Mouse (Mus musculus): ENCODE results near the gene Rps19bp1. TPM values are rescaled to one million over a fixed set of nuclear protein-coding genes. Genes with fewer than 3 reads are reported as not detected.

Gene Rps19bp1
- polyA plus RNA-seq, 1 experiment from 2014 or later, result 63.8 TPM

DNA sequence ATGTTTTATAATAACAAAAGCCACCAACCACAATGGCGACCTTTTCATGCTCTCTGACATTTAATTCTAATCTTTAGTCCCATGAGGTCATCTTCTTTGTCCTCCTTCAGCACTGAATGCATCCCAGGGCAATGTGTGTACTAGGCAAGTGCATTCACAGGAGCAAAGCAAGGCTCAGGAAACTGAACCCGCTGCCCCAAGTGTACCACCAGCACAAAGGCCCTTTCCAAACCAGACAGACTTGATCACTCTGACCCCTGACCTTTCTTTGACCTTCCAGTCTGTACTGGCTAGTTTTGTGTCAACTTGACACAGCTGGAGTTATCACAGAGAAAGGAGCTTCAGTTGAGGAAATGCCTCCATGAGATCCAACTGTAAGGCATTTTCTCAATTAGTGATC is 31.8 kb downstream of the Rps19bp1 start:
- ATAC-seq, result no peak
- Histone ChIP-seq H3K27ac (no peak overlapping the region), H3K9me3 (replicated peaks) (no peaks in the 10 kb centered on the region), H3K36me3 (ENCODE audit: poor library complexity, severe bottlenecking) (peaks cover 19% of the 10 kb centered on the region), H3K4me2 (no peak overlapping the region), H3K4me1 (peaks cover 22% of the 10 kb centered on the region), H3K9ac (no peak overlapping the region), H3K4me3 (no peak overlapping the region), H3K27me3 (no peaks in the 10 kb centered on the region)
- WGBS, result 51% methylated on average over 2 of the region's 2 CpGs

DNA sequence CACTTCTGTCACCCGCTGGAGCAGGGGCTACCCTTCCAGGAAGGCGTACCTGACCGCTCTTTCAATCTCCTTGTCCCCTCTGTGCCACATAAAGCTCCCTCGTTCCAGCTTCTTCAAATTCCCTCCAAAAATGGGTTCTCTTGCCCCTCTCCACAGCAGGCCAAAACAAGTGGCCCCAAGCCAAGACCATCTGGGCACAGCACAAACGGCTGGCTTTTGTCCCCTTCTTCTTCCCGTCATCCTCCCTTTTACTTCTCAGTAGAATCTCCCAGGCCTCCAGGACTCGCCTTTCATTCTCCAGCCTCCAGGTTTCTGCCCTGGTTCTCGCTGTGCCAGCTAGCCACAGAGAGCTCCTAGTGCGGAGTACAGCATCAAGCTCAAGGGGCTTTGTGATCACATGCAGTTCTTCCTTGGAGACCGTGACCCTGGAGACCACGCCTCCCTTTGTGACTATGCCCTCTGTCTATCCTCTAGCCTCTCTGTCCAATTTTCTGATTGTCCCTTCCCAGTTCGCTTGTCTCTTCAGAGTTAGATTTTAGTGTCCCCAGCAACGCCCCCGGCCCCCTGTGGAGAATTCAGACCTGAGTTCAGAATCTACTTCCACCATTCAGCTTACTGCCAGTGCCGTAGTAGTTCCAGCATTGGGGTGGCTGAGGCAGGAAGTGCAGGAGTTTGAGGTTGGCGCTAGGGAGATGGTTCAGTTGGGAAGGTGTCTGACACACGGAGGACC is 35.9 kb downstream of the Rps19bp1 start:
- Histone ChIP-seq H3K4me2 (no peak overlapping the region), H3K27ac (no peak overlapping the region; the same call in 1 of the 2 replicates), H3K4me3 (no peak overlapping the region), H3K36me3 (ENCODE audit: poor library complexity, severe bottlenecking) (no peaks in the 10 kb centered on the region), H3K27me3 (no peaks in the 10 kb centered on the region), H3K9ac (0 out of 2 replicates have a peak overlapping the region, but pooled peaks have one; percentile 0), H3K4me1 (peaks cover 9% of the 10 kb centered on the region; the same call in 1 of the 2 replicates), H3K9me3 (replicated peaks) (no peaks in the 10 kb centered on the region)
- no peak for ATAC-seq
- WGBS, result 67% methylated on average over 17 of the region's 17 CpGs

DNA sequence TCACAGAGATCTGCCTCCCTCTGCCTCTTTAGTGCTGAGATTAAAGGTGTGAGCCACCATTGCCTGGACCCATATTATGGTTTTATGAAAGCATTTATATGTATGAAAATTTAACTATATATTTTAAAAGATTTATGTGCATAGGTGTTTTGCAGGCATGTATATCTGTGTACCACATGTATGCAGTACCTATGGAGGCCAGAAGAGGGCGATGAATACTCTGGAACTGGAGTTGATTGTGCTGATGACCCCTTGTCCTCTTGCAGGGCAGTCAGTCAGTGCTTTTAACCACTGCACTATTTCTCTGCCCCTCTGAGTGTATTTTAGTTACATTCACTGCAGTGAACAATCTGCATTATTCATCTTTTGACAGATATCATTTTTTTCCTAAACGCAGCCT is 38.3 kb downstream of the Rps19bp1 start:
- WGBS, result 51% methylated on average over 2 of the region's 2 CpGs

DNA sequence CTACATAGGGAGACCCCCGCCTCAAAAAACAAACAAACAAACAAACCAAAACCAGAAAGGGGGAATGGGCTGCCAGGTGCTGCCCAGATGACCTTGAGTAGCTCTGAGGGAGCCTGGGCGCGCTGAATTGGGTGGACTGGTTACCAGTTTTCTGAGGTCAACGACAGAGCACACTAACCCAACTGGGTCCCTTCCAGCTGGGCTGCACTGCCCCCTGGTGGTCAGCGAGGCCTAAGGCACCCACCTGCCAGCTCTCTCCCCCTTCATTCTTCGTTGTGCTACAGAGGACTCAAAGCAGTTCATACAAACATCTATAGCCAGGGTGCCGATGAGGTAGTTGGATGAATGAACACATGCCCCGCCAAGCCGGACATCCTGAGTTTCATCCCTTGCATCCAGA is 38.9 kb downstream of the Rps19bp1 start:
- H3K9me3 ChIP-seq (replicated peaks), result no peaks in the 10 kb centered on the region
- H3K9ac ChIP-seq, result no peak overlapping the region
- no peak for ATAC-seq
- 20% methylated on average over 9 of the region's 9 CpGs for WGBS
- H3K4me2 ChIP-seq, result no peak overlapping the region
- H3K4me1 ChIP-seq, result peaks cover 8% of the 10 kb centered on the region; the same call in 1 of the 2 replicates
- H3K4me3 ChIP-seq, result no peak overlapping the region
- no peak overlapping the region for H3K27ac ChIP-seq
- no peaks in the 10 kb centered on the region for H3K27me3 ChIP-seq
- no peaks in the 10 kb centered on the region for H3K36me3 ChIP-seq (ENCODE audit: poor library complexity, severe bottlenecking)

More for the DNA sequence above, 38.3 kb downstream of the Rps19bp1 start:
- Histone ChIP-seq H3K27me3 (no peaks in the 10 kb centered on the region), H3K4me3 (no peak overlapping the region), H3K27ac (no peak overlapping the region), H3K4me2 (no peak overlapping the region), H3K4me1 (peaks cover 8% of the 10 kb centered on the region; the same call in 1 of the 2 replicates), H3K9me3 (replicated peaks) (no peaks in the 10 kb centered on the region), H3K36me3 (ENCODE audit: poor library complexity, severe bottlenecking) (no peaks in the 10 kb centered on the region), H3K9ac (no peak overlapping the region)
- no peak for ATAC-seq

DNA sequence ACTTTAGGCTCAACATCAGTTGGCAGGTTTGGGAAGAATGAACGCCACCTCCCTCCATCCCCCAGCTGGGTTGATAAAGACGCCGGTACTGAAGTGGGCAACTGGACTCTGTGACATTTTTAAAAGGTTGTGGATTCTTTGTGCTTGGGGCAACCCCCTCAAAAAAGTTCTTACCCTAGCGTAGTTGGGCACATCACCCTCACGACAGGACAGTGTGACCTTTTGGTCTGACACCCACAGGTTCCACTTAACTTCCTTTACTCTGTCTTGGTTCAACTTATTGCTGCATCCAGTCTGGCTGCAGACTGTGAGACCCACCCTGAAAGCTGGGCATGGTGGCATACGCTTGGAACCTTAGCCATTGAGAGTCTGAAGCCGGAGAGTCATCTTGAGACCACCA is 40.4 kb downstream of the Rps19bp1 start:
- no peaks in the 10 kb centered on the region for H3K36me3 ChIP-seq (ENCODE audit: poor library complexity, severe bottlenecking)
- peaks cover 8% of the 10 kb centered on the region; the same call in 1 of the 2 replicates for H3K4me1 ChIP-seq
- WGBS, result 88% methylated on average over 7 of the region's 7 CpGs
- H3K9me3 ChIP-seq (replicated peaks), result no peaks in the 10 kb centered on the region
- no peak overlapping the region for H3K9ac ChIP-seq
- no peak for ATAC-seq
- H3K27ac ChIP-seq, result no peak overlapping the region
- H3K4me2 ChIP-seq, result no peak overlapping the region
- no peaks in the 10 kb centered on the region for H3K27me3 ChIP-seq
- no peak overlapping the region for H3K4me3 ChIP-seq

DNA sequence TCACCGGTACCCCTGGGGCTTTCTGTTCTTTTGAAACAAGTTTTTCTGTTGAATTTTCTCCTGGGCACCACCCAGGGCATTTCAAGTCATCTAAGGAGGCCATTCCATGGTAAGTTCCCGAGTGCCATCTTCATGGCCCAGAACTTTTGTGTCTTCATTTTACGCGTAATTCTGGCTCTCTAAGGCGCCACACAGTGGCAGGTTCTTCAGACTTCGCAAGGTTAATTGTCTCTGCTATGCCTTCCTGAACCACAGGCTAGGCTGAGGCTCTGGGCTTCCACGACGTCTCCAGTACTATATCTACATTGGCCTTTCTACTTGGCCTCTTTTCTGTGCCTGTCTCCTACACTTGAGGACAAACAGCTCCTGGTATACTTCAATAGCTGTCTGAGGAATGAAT is 43.1 kb downstream of the Rps19bp1 start:
- no peaks in the 10 kb centered on the region for H3K9me3 ChIP-seq (replicated peaks)
- H3K27ac ChIP-seq, result no peak overlapping the region
- H3K9ac ChIP-seq, result no peak overlapping the region
- no peak overlapping the region for H3K4me3 ChIP-seq
- no peaks in the 10 kb centered on the region for H3K36me3 ChIP-seq (ENCODE audit: poor library complexity, severe bottlenecking)
- H3K4me2 ChIP-seq, result no peak overlapping the region
- no peaks in the 10 kb centered on the region for H3K27me3 ChIP-seq
- WGBS, result 66% methylated on average over 8 of the region's 8 CpGs
- H3K4me1 ChIP-seq, result no peaks in the 10 kb centered on the region
- no peak for ATAC-seq

DNA sequence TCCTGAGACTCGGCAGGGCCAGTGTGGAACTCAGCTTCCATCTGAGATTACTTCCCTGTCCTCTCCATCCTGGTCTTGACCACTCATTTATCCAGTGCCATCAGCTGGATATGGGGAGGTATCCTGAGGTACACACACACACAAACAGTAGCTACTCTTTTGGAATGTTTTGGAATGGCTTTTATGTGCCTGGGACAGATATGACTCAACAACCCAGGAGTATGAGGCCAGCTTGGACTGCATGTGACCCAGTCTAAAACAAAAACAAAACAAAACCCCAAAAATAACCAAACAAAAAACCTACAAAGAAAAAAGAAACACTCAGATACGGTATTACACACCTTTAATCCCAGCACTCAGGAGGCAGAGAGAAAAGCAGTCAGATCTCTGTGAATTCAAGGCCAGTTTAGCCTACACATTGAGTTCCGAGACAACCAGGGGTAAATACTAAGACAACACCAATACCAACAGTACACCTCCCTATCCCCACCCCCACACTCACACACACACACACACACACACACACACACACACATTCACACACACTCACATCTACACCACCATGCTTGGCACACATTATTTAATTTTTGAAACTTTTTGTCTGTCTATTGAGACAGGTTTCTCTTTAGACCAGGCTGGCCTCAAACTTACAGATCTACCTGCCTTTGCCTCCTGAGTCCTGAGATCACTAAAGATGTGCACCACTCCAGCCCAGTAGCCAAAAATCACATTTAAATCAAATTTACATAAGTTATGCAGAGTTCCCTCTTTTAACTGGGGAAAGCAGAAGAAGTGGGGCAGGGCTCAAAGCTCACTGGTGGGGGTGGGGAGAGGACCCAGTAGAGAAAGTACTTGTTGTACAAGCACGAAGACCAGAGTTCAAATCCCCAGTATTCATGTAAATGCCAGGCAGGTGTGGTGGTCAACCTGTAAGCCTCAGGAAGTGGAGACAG is 44.1 kb downstream of the Rps19bp1 start:
- ATAC-seq, result no peak
- 78% methylated on average over 4 of the region's 4 CpGs for WGBS

DNA sequence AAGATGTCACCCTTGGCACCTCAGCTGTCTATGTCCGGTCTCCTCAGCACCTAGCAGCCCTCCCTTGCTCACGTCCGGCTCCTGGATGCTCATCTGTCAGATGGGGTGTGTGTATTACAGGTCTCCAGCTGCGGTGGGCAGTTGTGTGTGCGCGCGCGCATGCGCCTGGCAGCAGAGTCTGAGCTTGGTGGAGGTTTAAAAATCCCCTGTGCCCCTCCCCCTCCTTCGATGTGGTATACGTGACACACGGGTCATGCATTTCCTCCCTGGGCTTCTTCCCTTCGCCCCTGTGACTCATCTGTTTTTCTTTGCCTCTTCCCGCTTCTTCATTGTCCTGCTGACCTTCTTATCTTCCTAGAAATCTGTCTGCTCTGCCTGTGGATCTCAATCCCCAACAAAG is 44.9 kb downstream of the Rps19bp1 start:
- Histone ChIP-seq H3K27ac (no peak overlapping the region), H3K4me1 (no peaks in the 10 kb centered on the region), H3K9me3 (replicated peaks) (no peaks in the 10 kb centered on the region), H3K36me3 (ENCODE audit: poor library complexity, severe bottlenecking) (no peaks in the 10 kb centered on the region), H3K4me3 (no peak overlapping the region), H3K27me3 (no peaks in the 10 kb centered on the region), H3K4me2 (peak overlapping the region; percentile 5; the same call in 1 of the 2 replicates), H3K9ac (no peak overlapping the region)
- 68% methylated on average over 14 of the region's 14 CpGs for WGBS
- no peak for ATAC-seq

More for the DNA sequence above, 44.1 kb downstream of the Rps19bp1 start:
- Histone ChIP-seq H3K4me1 (no peaks in the 10 kb centered on the region), H3K27ac (no peak overlapping the region), H3K36me3 (ENCODE audit: poor library complexity, severe bottlenecking) (no peaks in the 10 kb centered on the region), H3K27me3 (no peaks in the 10 kb centered on the region), H3K4me3 (no peak overlapping the region), H3K9ac (no peak overlapping the region), H3K4me2 (no peak overlapping the region), H3K9me3 (replicated peaks) (no peaks in the 10 kb centered on the region)

DNA sequence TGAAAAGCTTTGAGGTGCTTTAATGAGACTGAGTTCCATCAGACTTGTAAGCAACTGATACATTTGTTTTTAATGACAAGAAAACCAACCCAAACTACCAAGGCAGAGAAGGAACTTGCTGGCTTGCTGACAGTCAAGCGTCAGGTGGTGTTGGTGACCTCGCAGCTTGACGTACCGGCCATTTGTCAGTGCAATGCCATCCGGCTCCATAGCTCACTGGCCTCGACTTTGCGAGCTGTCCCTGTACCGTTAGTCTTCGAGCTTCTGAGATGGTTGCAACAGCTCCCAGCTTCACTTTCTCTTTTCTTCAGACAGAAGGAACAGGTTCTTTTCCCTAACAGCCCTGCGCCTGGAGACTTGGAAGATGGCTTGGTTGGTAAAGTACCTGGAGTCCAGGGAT is 46.6 kb downstream of the Rps19bp1 start:
- Histone ChIP-seq H3K9me3 (replicated peaks) (no peaks in the 10 kb centered on the region), H3K9ac (no peak overlapping the region), H3K27ac (no peak overlapping the region), H3K27me3 (no peaks in the 10 kb centered on the region), H3K4me3 (no peak overlapping the region), H3K36me3 (ENCODE audit: poor library complexity, severe bottlenecking) (peaks cover 12% of the 10 kb centered on the region; the same call in 1 of the 2 replicates), H3K4me2 (no peak overlapping the region), H3K4me1 (no peaks in the 10 kb centered on the region)
- WGBS, result 93% methylated on average over 10 of the region's 10 CpGs
- ATAC-seq, result no peak

DNA sequence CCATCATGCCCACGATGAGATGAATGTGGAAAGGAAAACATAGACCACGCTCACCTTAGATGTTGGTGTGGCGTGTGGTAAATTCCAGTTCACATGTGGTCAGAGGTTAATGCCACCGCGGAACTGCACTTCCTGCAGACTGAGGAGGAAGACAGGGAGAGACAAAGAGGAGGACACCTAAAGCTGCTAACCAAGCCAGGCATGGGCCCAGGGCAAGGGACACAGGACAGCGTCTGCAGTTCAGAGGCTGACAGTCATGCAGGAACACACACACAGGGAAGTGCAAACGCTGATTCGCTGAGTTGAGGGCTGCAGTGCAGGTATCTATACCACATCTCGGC is 47.7 kb downstream of the Rps19bp1 start:
- no peak overlapping the region for H3K9ac ChIP-seq
- H3K9me3 ChIP-seq (replicated peaks), result no peaks in the 10 kb centered on the region
- no peak overlapping the region for H3K4me3 ChIP-seq
- no peak overlapping the region for H3K27ac ChIP-seq
- no peaks in the 10 kb centered on the region for H3K4me1 ChIP-seq
- no peaks in the 10 kb centered on the region for H3K27me3 ChIP-seq
- H3K36me3 ChIP-seq (ENCODE audit: poor library complexity, severe bottlenecking), result peaks cover 22% of the 10 kb centered on the region
- WGBS, result 72% methylated on average over 9 of the region's 9 CpGs
- no peak overlapping the region for H3K4me2 ChIP-seq
- ATAC-seq, result no peak

DNA sequence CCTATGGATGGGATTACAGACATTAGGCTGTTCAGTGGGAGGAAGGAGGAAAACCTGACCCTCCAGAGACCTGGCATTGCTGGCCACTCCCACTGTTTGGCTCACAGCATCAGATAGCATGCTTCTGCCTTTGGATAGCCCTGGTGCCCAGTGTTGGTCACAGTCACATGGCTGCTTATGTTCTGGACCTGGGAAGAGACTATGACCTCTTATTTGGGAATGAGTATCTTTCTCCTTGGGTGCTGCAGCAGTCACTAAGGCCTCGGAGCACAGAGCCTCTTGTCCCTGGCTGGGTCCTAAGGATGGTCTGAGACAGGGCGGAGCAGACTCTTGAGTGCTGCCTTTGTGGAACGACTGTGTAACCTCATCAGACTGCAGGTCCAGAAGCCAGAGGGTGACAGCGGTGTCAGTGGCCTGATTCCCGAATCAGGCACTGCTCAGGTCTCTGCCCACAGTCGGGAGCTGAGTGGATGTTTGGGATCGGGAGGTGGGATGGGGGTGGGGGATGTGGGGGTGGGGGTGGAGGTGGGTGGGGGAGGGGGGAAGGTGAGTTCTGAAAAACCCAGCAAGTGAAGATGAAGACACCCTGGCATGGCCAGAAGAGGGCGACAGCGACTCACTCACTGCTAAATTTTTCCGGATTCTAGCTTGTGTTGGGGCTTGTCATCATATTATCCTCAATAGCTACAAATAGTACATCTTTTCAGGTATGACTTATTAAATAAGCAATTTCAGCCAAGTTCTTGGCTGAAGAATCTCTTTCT is 48.2 kb downstream of the Rps19bp1 start:
- H3K9ac ChIP-seq, result no peak overlapping the region
- no peak overlapping the region for H3K4me2 ChIP-seq
- 24% methylated on average over 8 of the region's 10 CpGs for WGBS
- H3K4me3 ChIP-seq, result no peak overlapping the region
- H3K27me3 ChIP-seq, result no peaks in the 10 kb centered on the region
- no peak overlapping the region for H3K27ac ChIP-seq
- H3K4me1 ChIP-seq, result no peaks in the 10 kb centered on the region
- peaks cover 27% of the 10 kb centered on the region for H3K36me3 ChIP-seq (ENCODE audit: poor library complexity, severe bottlenecking)
- ATAC-seq, result no peak
- H3K9me3 ChIP-seq (replicated peaks), result no peaks in the 10 kb centered on the region

DNA sequence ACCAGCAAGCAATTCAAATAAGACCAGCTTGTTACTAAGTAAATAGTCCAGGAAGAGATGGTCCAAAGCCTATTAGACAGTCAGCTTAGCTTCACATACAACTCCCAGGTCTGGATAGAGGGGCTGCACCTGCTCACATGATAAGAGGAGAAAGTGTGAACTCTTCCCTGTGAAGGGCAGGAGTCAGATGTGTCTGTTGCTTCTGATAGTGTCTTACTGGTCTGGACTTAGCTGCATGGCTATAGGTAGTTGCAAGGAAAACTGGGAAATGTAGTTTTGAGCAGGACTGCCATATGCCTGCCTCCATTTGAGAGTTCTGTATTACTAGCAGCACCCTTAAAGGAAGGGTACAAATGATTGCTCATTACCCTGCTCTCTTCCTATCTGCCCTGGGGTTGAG is 50.4 kb downstream of the Rps19bp1 start:
- no peak for ATAC-seq
- Histone ChIP-seq H3K9ac (no peak overlapping the region), H3K9me3 (replicated peaks) (no peaks in the 10 kb centered on the region), H3K36me3 (ENCODE audit: poor library complexity, severe bottlenecking) (peaks cover 31% of the 10 kb centered on the region), H3K4me1 (peaks cover under 1% of the 10 kb centered on the region; the same call in 1 of the 2 replicates), H3K4me2 (no peak overlapping the region), H3K27me3 (no peaks in the 10 kb centered on the region), H3K27ac (no peak overlapping the region), H3K4me3 (no peak overlapping the region)

All from forebrain, embryonic 13.5 days (tissue).